Mouse (Mus musculus) left cerebral cortex, postnatal 10 days (tissue): ENCODE measurements around the gene Naa10. TPM values are rescaled to one million over a fixed set of nuclear protein-coding genes. Genes with fewer than 3 reads are reported as not detected.
A peak's percentile ranks its signal among the peaks of the same experiment; 100 is the strongest.

ENCODE experiments used
- DNase-seq, 2 experiments: peaks; one replicate each; pipeline ENCODE4 v3.0.0; 2021 to 2022; ENCODE audit warnings: low spot score in 2 of 2, mixed read lengths in 1 of 2; ENCODE audit errors: extremely low spot score in 1 of 2
- intact Hi-C: fragments of 180-260 bp; cut with DNase I; formaldehyde crosslinking; loops from one replicate; pipeline ENCODE4 v1.15.1; 2025
- total RNA-seq, 2 experiments: library from RNA; stranded (reverse); gene quantifications; 2 replicates each; pipeline ENCODE4 v1.2.3; 2021

Gene Naa10
- total RNA-seq, 2 experiments from 2014 or later, result 56.9 to 60.6 TPM

- intact Hi-C loops, result no loop called here
- no peak for DNase-seq
Observed at GRCm38 (mm10) chrX:73922550-73922882, 772 bp upstream of the Naa10 start.

- intact Hi-C loops, result no loop called here
- no peak for DNase-seq
Observed at GRCm38 (mm10) chrX:73921285-73921822, 390 bp downstream of the Naa10 start.

- DNase-seq, result no peak
- intact Hi-C loops, result no loop called here
Observed at GRCm38 (mm10) chrX:73918631-73919030, 3.1 kb downstream of the Naa10 start.

GRCm38 (mm10) chrX:73916945-73917344 lies 4.8 kb downstream of the Naa10 start:
- intact Hi-C loops, result no loop called here
- DNase-seq, result no peak

- peak; percentile 86 to 93 for DNase-seq
- intact Hi-C loops, result no loop called here
Observed at GRCm38 (mm10) chrX:73914827-73915703, 6.7 kb downstream of the Naa10 start.

GRCm38 (mm10) chrX:73911588-73911987 lies 10.2 kb downstream of the Naa10 start:
- intact Hi-C loops, result no loop called here
- no peak for DNase-seq

- intact Hi-C loops, result no loop called here
- DNase-seq, result peak in 1 of 2 experiments; percentile 39
Observed at GRCm38 (mm10) chrX:73911156-73911555, 10.6 kb downstream of the Naa10 start.

- intact Hi-C loops, result no loop called here
- no peak for DNase-seq
Observed at GRCm38 (mm10) chrX:73910451-73910850, 11.3 kb downstream of the Naa10 start.

- intact Hi-C loops, result no loop called here
- no peak for DNase-seq
Observed at GRCm38 (mm10) chrX:73910049-73910448, 11.7 kb downstream of the Naa10 start.

GRCm38 (mm10) chrX:73897959-73898358 lies 23.8 kb downstream of the Naa10 start:
- no peak for DNase-seq
- intact Hi-C loops, result no loop called here

- no peak for DNase-seq
- intact Hi-C loops, result no loop called here
Observed at GRCm38 (mm10) chrX:73895719-73896118, 26.0 kb downstream of the Naa10 start, which contains the start of gene L1cam. Gene L1cam, minus strand, starts transcription at chrX:73896105.

GRCm38 (mm10) chrX:73892833-73893232 lies 28.9 kb downstream of the Naa10 start:
- intact Hi-C loops, result no loop called here

GRCm38 (mm10) chrX:73891551-73892152 lies 30.1 kb downstream of the Naa10 start, which contains the start of gene Avpr2:
Gene Avpr2, plus strand, starts transcription at chrX:73892102.
- intact Hi-C loops, result no loop called here
- no peak for DNase-seq

More at GRCm38 (mm10) chrX:73892833-73893232, 28.9 kb downstream of the Naa10 start:
- no peak for DNase-seq

- DNase-seq, result no peak
- intact Hi-C loops, result no loop called here
Observed at GRCm38 (mm10) chrX:73881463-73881862, 40.3 kb downstream of the Naa10 start.

GRCm38 (mm10) chrX:73881036-73881427 lies 40.7 kb downstream of the Naa10 start:
- no peak for DNase-seq
- intact Hi-C loops, result no loop called here

- peak in 1 of 2 experiments; percentile 52 for DNase-seq
- intact Hi-C loops, result no loop called here
Observed at GRCm38 (mm10) chrX:73880194-73881035, 41.3 kb downstream of the Naa10 start.

GRCm38 (mm10) chrX:73877014-73877413 lies 44.7 kb downstream of the Naa10 start:
- intact Hi-C loops, result no loop called here
- no peak for DNase-seq

GRCm38 (mm10) chrX:73875881-73876280 lies 45.9 kb downstream of the Naa10 start:
- no peak for DNase-seq

GRCm38 (mm10) chrX:73871956-73872355 lies 49.8 kb downstream of the Naa10 start:
- DNase-seq, result no peak
- intact Hi-C loops, result no loop called here

More at GRCm38 (mm10) chrX:73875881-73876280, 45.9 kb downstream of the Naa10 start:
- intact Hi-C loops, result no loop called here
